Mouse (Mus musculus): ENCODE measurements around the gene Disc1.

Gene Disc1

GRCm38 (mm10) chr8:125291506-125291905 is 237.5 kb downstream of the Disc1 start:
- CTCF ChIA-PET: interaction anchor here in 2 of 4 experiments (0.6 kb wide), 2 partner anchors 18 to 108 kb away, joined by 3 read pairs; no protein-coding TSS in a partner anchor
- POLR2A ChIA-PET: interaction anchor here in 3 of 4 experiments (0.6 to 2.1 kb wide), 16 partner anchors 8 to 283 kb away, joined by 3 to 11 read pairs (median 3); no protein-coding TSS in a partner anchor

- ChIA-PET CTCF (interaction anchor here in 2 of 4 experiments (0.6 to 0.9 kb wide), 3 partner anchors 10 to 70 kb away, joined by 3 read pairs; no protein-coding TSS in a partner anchor), POLR2A (interaction anchor here in 3 of 4 experiments (0.7 to 2.1 kb wide), 16 partner anchors 8 to 282 kb away, joined by 3 to 11 read pairs (median 3); partner anchors contain the start of gene Sipa1l2 (in 1 of the 3))
Observed at GRCm38 (mm10) chr8:125291932-125292717, 238.1 kb downstream of the Disc1 start.

- ChIA-PET POLR2A (interaction anchor here in 3 of 4 experiments (1.0 to 2.1 kb wide), 5 partner anchors 12 to 277 kb away, joined by 3 to 11 read pairs (median 3); partner anchors contain the start of gene Sipa1l2 (in 1 of the 3)), CTCF (interaction anchor here in 2 of 4 experiments (0.5 to 0.9 kb wide), 2 partner anchors 11 to 167 kb away, joined by 3 read pairs; no protein-coding TSS in a partner anchor)
Observed at GRCm38 (mm10) chr8:125292933-125293591, 239.1 kb downstream of the Disc1 start.

GRCm38 (mm10) chr8:125299248-125299647 is 245.3 kb downstream of the Disc1 start:
- POLR2A ChIA-PET: interaction anchor here in 1 of 4 experiments (1.2 kb wide), 1 partner anchor 8 kb away, joined by 3 read pairs; no protein-coding TSS in a partner anchor
- CTCF ChIA-PET: no interaction called here

GRCm38 (mm10) chr8:125301931-125302361 is 248.0 kb downstream of the Disc1 start:
- ChIA-PET CTCF (no interaction called here), POLR2A (interaction anchor here in 1 of 4 experiments (1.2 to 1.4 kb wide), 2 partner anchors 13 to 266 kb away, joined by 3 to 5 read pairs; no protein-coding TSS in a partner anchor)

GRCm38 (mm10) chr8:125306665-125307064 is 252.7 kb downstream of the Disc1 start:
- POLR2A ChIA-PET: interaction anchor here in 1 of 4 experiments (2.6 kb wide), 1 partner anchor 9 kb away, joined by 5 read pairs; no protein-coding TSS in a partner anchor
- CTCF ChIA-PET: no interaction called here

GRCm38 (mm10) chr8:125309985-125310384 is 256.0 kb downstream of the Disc1 start:
- CTCF ChIA-PET: interaction anchor here in 2 of 4 experiments (0.6 kb wide), 2 partner anchors 72 to 538 kb away, joined by 3 read pairs; no protein-coding TSS in a partner anchor
- POLR2A ChIA-PET: interaction anchor here in 1 of 4 experiments (0.6 kb wide), 1 partner anchor 51 kb away, joined by 3 read pairs; no protein-coding TSS in a partner anchor

Data from embryonic stem cell, embryonic (primary cell).